Comparison of ENCODE assay signal across 11 mouse cellular contexts in genomic region chr4:88195898-88196495, GRCm38 (mm10).
A peak's percentile ranks its signal among the peaks of the same experiment; 100 is the strongest.
DNase-seq lines count a peak whose midpoint lies in the region; ATAC-seq and TF ChIP-seq lines count a peak whose summit lies in the region.
"Had no signal": no experiment of that assay in that cellular context is flagged by ENCODE, and none has a peak within 500 bp of the region (broad histone marks: within the 10 kb centered on the region; RNA-seq: fewer than 3 reads in every experiment).

No protein-coding gene starts in this region.

- 42% methylated on average over 4 of the region's 4 CpGs for WGBS in lung, embryonic 15.5 days
- 42% methylated on average over 4 of the region's 4 CpGs for WGBS in hindbrain, postnatal 0 days
- WGBS in kidney, adult 2 months, result 87% methylated on average over 4 of the region's 4 CpGs

- no peak for TF ChIP-seq POLR2A in kidney, adult 2 months (IDR thresholded peaks at IDR 0.05; ENCODE audit: low read depth, low read length)

- H3K9ac ChIP-seq in lung, embryonic 15.5 days, result no peak overlapping the region
- H3K9ac ChIP-seq in hindbrain, postnatal 0 days (replicated peaks; ENCODE audit: low read length), result no peak overlapping the region
- H3K9ac ChIP-seq: kidney, embryonic 15.5 days; limb, embryonic 15.5 days had no signal

- H3K4me1 ChIP-seq in lung, embryonic 15.5 days, result 0 out of 2 replicates have a peak, but pooled peaks cover 3% of the 10 kb centered on the region
- H3K4me1 ChIP-seq in hindbrain, postnatal 0 days (ENCODE audit: insufficient read depth, low read length), result no peaks in the 10 kb centered on the region
- H3K4me1 ChIP-seq in kidney, adult 2 months (ENCODE audit: control insufficient read depth, insufficient read depth, low read length), result no peaks in the 10 kb centered on the region
- H3K4me1 ChIP-seq: kidney, embryonic 15.5 days; limb, embryonic 15.5 days had no signal

- H3K36me3 ChIP-seq in lung, embryonic 15.5 days, result no peaks in the 10 kb centered on the region; the same call in 1 of the 2 replicates
- no peaks in the 10 kb centered on the region for H3K36me3 ChIP-seq in hindbrain, postnatal 0 days (ENCODE audit: insufficient read depth, low read length)
- no peaks in the 10 kb centered on the region for H3K36me3 ChIP-seq in kidney, adult 2 months (ENCODE audit: control insufficient read depth, insufficient read depth, low read length)
- H3K36me3 ChIP-seq: kidney, embryonic 15.5 days; limb, embryonic 15.5 days had no signal

- ATAC-seq in lung, embryonic 15.5 days (ENCODE audit: borderline replicate concordance, extremely low read depth, low FRiP score, low TSS enrichment), result no peak
- ATAC-seq in hindbrain, postnatal 0 days, result peak; percentile 83

- H3K27me3 ChIP-seq in lung, embryonic 15.5 days, result no peaks in the 10 kb centered on the region
- no peaks in the 10 kb centered on the region for H3K27me3 ChIP-seq in hindbrain, postnatal 0 days (ENCODE audit: insufficient read depth, low read length)
- no peaks in the 10 kb centered on the region for H3K27me3 ChIP-seq in kidney, adult 2 months (replicated peaks; ENCODE audit: control insufficient read depth, insufficient read depth, low read length)
- H3K27me3 ChIP-seq: kidney, embryonic 15.5 days; limb, embryonic 15.5 days had no signal

- no peak overlapping the region for H3K4me3 ChIP-seq in lung, embryonic 15.5 days
- H3K4me3 ChIP-seq in hindbrain, postnatal 0 days (ENCODE audit: low read length), result no peak overlapping the region
- no peak overlapping the region for H3K4me3 ChIP-seq in kidney, adult 2 months (ENCODE audit: insufficient read depth, low read depth, low read length)
- H3K4me3 ChIP-seq: kidney, embryonic 15.5 days; limb, embryonic 15.5 days had no signal

- peak overlapping the region; percentile 87 for H3K27ac ChIP-seq in lung, embryonic 15.5 days
- peak overlapping the region; percentile 70; the same call in 1 of the 2 replicates for H3K27ac ChIP-seq in hindbrain, postnatal 0 days
- H3K27ac ChIP-seq in kidney, adult 2 months (ENCODE audit: insufficient read depth, low read depth, low read length), result no peak overlapping the region
- H3K27ac ChIP-seq: kidney, embryonic 15.5 days; limb, embryonic 15.5 days had no signal

- peak; percentile 36; the same call in 1 of the 2 replicates for TF ChIP-seq CTCF in hindbrain, postnatal 0 days (IDR thresholded peaks at IDR 0.05; ENCODE audit: low read depth)
- no peak for TF ChIP-seq CTCF in kidney, adult 2 months (conservative IDR thresholded peaks at IDR 0.05; ENCODE audit: insufficient read depth, insufficient read length, low read depth, low read length)

- no peaks in the 10 kb centered on the region for H3K9me3 ChIP-seq in lung, embryonic 15.5 days
- H3K9me3 ChIP-seq in hindbrain, postnatal 0 days (ENCODE audit: low read length), result no peaks in the 10 kb centered on the region
- H3K9me3 ChIP-seq: kidney, embryonic 15.5 days; limb, embryonic 15.5 days had no signal

- no peak overlapping the region for H3K4me2 ChIP-seq in lung, embryonic 15.5 days
- H3K4me2 ChIP-seq in hindbrain, postnatal 0 days (ENCODE audit: low read depth, low read length), result no peak overlapping the region
- H3K4me2 ChIP-seq: kidney, embryonic 15.5 days; limb, embryonic 15.5 days had no signal

- no peak for DNase-seq in lung, postnatal 4 days
- peak; percentile 66 for DNase-seq in cerebellum, adult 11 months
- peak; percentile 79 for DNase-seq in hindbrain, postnatal 0 days (ENCODE audit: low spot score)
- DNase-seq in lung, postnatal 10 days, result peak; percentile 60
- DNase-seq in urinary bladder, postnatal 14 days (ENCODE audit: low spot score), result no peak
- no peak for DNase-seq in spleen, postnatal 36 days (ENCODE audit: low spot score in 2 of 2)
- no peak for DNase-seq in kidney, adult 2 months
- DNase-seq: thymus, postnatal 36 days had no signal

Comparison
In these comparisons a context has a peak if more than half of its experiments do, and no peak if none do; other contexts are left out.
1. DNase-seq: peak in cerebellum, adult 11 months (single experiment), hindbrain, postnatal 0 days (single experiment) and lung, postnatal 10 days (single experiment); none in lung, postnatal 4 days (0 of 2), urinary bladder, postnatal 14 days (single experiment), spleen, postnatal 36 days (0 of 2) and kidney, adult 2 months (single experiment).